Mouse (Mus musculus): Measurements from ENCODE around the gene Pus1.

Pus1 gene

DNA sequence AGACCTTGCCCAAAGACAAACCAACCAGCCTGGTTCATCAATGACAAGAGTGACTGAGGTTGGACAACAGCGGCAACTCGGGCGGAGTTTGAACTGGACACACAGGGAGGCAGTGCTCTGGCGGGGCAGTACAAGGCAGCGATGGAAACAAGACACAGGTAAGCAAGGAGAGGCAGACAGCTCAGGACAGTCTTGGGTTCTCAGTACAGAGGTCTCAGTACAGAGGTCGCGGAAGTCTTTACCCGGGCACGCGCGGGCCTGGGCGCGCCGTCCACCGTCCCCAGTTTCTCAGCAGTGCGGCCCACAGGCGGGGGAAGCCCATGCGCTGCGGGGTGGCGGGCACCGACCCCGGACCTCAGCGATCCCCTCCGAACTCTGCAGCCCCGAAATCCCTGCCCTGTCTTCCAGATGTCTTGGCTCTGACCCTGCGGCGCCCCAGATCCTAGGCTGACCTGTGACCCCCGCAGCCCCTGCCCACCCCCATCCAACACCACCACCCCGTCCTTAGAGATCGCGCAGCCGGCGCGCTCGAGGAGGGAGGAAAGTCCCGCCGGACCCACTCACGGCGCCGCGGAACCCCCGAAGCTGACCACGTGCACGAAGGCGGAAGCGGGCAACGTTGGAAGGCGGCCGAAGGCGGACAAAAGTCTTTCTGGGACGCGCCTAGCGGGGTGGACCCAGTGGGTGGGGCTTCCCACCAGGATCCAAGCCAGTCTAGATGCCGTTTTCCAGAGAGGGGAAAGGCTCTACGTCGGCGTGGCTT, at the start of gene Pus1:
Gene Pus1 (minus strand): TSS at position 662 of the 763 bp plus-strand sequence.
- peak; percentile 71 for DNase-seq (ENCODE audit: low read depth, low spot score)

DNA sequence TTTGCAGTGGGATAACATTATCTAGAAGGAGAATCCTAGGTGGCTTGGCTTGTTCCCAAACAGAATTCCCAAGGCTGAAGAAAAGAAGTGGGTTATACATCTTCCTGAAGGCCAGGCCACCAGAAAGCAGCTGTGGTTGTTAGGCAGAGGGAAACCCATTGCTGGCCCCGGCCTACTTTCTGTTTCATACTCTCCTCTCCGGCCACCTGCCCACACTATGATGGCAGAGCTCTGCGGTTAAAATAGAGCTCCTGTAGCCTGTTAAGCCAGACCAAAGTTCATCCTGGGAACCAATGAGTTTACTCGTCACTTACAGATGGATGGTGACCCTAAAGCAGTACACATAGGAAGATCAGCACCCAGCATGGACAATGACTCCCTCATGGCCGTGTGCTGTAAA, 47.1 kb upstream of the Pus1 start:
- no peak for DNase-seq (ENCODE audit: low read depth, low spot score)

DNA sequence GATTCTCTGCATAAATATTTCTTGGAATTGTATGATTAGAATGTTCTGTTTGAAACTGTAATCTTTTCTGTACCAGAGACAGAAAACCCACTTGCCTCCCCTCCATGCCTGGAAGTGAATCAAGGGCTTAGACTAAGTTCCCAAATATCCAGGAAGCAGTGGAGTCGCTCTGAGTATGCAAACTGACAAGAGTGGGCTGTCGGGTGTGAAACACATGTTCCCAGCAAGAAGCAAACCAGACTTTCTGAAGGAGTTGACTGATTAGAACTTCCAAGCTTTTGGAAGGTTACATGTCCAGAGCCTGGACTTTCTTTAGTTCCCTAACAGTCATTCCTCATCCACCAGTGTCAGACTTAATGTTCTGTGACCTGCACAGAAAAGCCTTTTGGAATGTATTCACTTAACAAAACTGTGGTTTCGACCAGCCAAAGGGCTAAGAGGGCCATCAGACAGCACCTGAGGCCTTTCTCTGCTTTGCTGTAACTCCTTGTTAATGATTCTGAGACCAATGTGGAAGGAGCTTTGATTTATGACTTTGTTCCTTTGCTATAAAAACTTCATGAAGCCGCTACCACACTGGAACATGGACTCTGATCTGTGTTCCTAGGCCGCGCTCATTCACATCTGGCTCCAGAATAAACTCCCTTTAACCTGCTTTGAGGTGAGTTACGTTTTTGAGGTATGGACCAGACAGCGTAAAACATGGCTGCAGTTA, 46.5 kb upstream of the Pus1 start:
- no peak for DNase-seq (ENCODE audit: low read depth, low spot score)

DNA sequence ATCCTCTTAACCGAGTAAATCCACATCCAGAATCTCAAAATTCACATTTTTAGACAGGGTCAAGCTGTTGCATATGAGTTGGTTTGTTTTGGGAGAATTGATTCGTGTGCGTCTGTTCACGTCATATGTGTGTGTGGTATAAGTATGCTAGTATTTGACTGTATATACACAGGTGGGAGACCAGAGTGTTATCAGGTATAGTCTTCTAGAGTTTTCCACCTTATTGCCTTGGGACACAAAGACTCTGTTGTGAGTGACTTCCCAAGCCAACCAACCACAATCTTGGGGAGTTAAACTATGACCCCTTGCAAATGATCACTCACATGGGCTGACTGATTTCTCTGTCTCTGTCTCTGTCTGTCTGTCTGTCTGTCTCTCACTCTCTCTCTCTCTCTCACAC, 44.0 kb upstream of the Pus1 start:
- DNase-seq (ENCODE audit: low read depth, low spot score) = no peak

DNA sequence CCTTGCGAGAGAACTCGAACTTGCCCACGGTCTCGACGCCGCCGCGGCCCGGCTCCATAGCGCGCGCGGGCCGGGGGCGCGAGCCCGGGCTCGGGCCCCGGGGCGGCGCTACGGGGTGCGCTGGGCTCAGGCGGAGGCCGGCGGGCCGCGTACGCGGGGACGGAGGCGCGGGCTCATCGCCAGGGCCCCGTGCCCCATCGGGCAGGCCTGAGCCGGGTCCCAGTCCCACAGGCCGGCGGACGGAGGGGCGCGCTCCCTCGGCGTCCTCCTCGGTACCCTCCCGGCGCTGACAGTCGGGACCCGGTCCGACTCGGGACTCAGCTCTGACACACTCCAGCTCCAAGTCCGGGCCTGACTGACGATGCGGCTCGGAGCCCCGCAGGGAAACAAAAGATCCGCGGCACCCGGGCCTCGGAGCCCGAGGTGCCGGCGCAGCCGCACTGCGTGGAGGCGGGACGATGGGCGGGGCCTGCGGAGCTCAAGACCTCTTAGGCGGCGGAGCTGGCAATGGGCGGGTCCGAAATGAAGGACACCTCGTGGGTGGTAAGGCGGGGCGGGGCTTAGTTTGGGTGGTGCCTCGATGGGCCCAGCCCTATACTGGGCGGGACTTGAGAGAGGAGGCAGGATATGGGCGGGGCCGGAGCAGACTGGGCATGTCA, 29.3 kb upstream of the Pus1 start, which contains the start of gene Ulk1:
Gene Ulk1 (minus strand): TSS at position 431 of the 659 bp plus-strand sequence.
- DNase-seq (ENCODE audit: low read depth, low spot score) = peak; percentile 95

DNA sequence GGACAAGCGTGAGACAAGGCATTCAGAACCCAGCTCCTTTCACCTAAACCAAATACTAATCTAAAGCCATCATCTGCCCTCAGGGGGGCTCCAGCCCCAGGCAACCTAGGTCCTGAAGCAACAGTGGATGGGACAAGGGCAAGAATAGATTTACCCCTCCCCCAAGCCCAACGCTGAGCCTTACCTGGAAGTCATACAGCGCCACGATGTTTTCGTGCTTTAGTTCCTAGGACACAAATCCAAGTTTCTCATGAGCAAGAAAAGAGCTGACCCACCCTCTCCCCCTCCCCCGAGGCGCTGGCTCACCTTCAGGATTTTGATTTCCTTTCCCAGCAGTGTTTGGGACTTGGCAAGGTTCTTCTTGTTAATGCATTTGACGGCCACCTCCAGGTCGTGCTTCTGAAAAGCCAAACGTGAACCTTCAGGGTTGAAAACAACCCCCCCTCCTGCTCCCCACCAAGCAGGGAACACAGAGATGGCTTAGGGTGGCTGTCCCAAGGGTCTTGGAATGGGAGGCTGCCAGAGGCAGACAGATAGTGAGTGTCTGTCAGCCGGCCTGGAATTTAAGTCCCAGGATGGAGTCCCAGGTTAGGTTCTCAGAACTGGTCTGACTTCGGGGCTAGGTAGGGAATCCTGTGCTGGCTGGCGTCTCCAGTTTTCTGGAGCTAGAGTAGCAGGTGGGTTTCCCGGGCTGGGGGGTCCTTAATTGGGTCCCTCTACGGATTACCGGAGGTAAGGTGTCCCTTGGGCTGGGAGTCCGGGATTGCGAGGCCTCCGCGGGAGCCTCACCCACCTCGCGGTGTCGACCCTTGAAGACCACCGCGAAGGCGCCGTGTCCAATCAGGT, 28.6 kb upstream of the Pus1 start:
- no peak for DNase-seq (ENCODE audit: low read depth, low spot score)

DNA sequence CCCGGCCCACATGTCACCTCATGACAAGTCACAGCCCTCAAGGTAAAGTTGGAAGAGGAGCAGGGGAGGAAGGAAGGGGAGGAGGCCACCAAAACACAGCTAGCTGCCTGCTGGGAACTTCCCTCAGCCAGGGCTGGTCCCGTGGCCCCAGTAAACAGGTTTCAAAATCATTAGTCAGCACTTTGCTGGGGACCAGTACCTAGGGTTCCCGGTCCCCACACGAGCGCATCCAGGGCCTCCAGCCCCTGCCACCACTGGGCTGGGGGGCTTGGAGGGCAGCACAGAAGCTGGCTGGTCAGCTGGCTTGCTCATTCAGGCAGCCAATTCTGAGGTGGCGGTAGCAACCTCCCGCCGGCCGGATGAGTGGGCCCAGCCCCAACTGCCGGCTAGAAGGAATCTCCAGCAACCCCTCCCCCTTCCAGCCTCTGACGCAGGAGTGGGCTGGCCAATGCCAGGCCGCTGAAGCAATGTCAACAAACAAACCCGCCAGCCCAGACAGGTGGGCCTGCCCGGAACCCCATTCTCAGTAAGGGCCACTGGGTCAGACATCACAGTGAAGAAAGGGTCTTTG, 27.7 kb upstream of the Pus1 start:
- peak; percentile 37 for DNase-seq (ENCODE audit: low read depth, low spot score)

DNA sequence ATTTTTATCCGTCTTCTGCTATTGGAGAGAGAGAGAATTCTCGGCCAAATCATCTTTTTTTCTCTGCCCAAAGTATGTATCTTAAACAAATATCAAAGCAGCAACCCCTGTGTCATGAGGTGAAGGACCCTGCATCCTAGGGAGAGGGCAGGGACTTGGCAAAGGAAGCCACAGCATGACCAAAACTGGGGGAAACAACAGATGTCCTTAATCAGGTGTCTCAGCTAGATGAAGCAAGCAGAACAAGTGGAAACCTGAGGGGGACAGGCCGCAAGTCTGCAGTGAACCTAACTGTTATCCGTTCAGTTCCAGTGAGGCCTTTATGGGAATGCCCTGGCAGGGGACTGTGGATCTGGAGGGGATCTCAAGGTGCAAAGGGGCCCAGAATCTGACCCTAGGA, 27.0 kb upstream of the Pus1 start:
- DNase-seq (ENCODE audit: low read depth, low spot score) = no peak

DNA sequence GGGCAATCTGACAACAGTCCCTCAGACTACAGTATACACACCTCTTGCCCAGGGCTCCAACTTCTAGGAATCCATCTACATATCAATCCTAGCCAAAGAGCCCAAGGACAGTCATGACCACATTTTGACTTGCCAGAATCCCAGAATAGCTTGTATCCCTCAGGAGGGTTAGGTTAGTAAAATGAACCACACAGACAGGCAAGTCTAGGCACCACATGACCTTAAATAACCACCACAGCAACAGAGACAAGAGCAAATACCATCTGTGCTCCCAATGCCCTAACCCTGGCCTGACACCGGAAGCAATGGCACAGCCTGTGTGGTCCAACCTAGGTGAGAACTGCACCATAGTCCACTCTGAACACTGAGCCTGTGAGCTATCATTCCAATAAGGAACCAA, 26.2 kb upstream of the Pus1 start:
- no peak for DNase-seq (ENCODE audit: low read depth, low spot score)

DNA sequence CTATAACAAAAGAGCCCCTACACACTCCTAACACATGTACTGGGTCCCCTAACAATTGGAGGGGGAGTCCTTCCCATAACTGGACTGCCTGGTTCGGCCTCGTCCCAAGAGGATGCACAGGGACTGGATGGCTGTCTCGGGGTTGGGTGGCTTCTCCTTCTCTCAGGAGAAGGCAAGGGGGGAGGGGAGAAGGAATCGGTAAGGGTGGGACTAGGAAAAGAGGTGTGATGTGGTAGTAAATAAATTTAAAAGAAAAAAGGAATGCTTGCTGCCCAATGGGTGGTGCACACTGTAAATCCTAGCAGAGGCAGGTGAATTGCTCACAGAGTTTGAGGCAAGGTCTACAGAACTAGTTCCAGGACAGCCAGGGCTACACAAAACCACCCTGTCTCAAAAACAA, 25.7 kb upstream of the Pus1 start:
- DNase-seq (ENCODE audit: low read depth, low spot score) = no peak

DNA sequence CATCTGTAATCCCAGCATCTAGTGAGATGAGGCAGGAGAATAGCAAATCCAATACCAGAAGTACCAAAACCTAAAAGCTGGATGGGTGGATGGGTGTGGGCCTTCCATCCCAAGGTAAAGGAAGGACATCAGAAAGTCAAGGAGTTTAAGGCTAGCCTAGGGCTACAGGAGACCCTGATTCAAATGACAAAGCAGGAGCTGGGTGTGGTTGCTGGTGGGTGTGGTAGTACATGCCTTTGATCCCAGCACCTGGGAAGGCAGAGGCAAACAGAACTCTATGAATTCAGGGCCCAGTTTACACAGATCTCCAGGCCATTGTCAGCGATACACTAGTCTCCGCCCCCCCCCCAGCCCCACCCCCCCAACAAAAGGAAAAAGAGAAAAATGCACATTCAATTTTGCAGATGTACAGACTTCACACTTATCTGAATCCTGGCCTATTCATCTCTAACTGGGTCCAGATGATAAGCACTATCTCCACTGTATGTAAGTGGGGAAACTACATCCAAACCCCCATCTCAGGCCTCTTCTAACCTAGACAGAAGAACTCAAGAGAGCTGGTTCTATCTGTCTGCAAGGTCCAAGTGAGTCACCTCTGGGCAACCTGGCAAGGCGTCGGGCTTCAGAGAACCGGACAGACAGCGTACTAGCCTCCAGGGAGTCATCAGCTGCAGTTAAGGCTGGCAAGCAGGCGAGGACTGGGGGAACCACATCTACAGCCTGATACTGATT, 23.7 kb upstream of the Pus1 start:
- DNase-seq (ENCODE audit: low read depth, low spot score) = no peak

DNA sequence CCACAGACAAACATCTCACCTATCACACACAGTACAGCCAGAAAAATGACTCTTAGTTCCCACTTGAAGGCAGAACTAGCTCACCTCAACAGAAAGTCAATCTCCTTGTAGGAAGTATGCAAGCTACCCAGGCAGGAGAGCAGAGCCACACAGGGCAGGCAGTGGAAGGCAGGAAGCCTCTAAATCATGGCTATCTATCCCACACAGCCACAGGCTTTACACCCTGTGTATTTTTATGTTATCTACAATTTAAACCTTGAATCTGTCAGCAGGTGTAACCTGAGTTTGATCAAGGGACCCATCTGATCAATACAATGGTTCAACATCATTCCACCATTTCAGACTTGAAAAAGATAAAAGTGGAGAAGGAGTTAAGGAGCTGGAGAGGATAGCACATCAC, 22.4 kb upstream of the Pus1 start:
- no peak for DNase-seq (ENCODE audit: low read depth, low spot score)

DNA sequence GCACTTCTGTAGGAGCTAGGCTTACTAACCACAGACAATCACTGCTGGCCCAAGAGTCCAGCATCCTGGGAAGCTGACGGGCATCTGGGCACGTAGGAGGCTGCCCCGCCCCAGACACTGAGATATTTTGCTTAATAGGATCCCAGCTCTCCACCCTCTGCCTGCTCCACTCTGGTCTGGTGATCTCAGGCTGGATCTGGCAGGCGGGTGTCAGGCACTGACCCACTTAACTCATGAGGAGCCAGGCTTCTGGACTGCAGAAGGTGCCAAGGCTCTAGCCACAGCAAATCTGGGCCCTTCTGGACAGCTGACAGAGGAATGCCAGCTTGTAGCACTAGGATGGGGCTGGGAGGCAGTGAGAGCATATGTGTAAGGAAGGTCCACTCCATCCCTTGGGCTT, 21.7 kb upstream of the Pus1 start:
- no peak for DNase-seq (ENCODE audit: low read depth, low spot score)

DNA sequence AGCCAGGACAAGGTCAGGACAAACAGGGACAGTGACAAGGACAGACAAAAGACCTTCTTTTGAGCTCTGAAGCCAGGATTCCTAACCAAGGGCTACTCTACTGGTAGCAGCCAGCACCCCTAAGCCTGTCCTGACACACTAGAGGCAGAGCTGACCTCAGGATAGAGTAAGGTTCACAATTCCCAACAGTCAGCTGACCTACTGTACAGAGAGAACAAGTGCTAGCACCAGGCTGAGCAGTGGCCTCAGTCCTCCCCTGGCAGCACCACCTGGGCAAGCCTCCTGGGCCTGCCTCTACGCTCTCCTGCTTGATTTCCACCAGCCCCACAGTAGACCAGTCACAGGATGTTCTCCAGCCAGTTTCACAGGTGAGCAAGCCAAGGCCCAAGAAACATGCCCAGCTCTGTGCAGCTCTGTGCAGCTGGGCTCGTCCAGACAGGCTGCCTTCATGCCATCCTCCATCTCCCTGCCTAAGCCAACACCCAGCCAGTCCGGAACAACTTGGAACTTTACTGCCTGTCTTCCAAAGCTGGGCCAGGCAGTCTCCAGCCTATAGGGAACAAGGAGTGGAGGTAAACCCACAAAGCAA, 20.7 kb upstream of the Pus1 start:
- no peak for DNase-seq (ENCODE audit: low read depth, low spot score)

DNA sequence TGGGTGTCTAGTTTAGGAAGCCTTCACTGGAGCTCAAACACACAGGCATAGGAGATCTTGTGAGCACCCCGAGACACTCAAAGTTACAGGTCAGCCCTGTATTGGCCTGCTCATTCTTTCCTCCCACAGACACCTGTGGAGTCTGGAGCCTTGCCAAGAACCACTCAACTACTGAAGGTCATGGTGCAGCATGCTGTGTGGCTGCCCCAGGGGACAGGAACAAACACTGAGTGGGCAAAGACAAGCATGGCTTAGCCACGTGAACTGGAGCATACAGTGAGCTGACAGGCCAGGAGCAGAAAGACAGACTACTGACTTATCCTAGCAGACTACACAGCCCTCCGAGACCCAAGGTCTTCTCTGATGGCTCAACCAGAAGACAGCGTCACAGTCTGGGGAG, 17.2 kb upstream of the Pus1 start:
- no peak for DNase-seq (ENCODE audit: low read depth, low spot score)

DNA sequence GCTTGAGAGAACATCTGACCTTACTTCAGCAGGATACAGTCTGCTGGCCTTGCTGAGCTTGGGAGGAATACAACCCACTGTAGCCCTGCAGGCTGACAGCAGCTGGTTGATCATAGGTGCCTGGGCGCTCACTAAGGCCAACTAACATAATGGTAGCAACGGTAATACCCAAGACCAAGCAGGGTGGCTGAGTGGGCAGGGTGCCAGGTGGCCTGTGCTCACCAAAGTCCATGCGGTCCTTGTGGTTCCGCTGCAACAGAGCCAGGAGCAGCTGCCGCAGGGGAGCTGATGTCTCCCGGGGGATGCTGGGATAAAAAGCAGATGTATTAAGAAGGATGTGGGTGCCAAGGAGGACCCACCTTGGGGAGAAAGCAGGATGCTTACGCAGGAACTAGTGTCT, 13.9 kb upstream of the Pus1 start:
- no peak for DNase-seq (ENCODE audit: low read depth, low spot score)

DNA sequence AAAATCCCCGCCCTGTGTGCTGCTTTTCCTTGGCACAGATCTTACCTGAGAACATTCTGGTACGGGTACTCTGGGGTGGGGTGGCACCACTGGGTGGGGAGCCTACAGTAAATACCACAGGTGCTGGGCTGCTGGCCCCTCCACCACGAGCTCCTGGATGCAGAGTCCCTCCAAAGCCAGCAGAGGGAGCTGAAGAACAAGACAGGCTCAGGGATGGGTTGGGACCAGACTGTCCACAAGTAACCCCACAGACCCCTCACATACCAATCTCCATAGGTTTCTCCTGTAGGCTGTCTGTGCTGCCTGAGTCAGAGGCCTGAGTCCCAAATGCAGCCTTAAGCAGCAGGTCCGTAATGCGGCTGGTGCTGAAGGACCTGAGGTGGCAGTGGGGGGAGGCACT, 8.2 kb upstream of the Pus1 start:
- DNase-seq (ENCODE audit: low read depth, low spot score) = no peak

DNA sequence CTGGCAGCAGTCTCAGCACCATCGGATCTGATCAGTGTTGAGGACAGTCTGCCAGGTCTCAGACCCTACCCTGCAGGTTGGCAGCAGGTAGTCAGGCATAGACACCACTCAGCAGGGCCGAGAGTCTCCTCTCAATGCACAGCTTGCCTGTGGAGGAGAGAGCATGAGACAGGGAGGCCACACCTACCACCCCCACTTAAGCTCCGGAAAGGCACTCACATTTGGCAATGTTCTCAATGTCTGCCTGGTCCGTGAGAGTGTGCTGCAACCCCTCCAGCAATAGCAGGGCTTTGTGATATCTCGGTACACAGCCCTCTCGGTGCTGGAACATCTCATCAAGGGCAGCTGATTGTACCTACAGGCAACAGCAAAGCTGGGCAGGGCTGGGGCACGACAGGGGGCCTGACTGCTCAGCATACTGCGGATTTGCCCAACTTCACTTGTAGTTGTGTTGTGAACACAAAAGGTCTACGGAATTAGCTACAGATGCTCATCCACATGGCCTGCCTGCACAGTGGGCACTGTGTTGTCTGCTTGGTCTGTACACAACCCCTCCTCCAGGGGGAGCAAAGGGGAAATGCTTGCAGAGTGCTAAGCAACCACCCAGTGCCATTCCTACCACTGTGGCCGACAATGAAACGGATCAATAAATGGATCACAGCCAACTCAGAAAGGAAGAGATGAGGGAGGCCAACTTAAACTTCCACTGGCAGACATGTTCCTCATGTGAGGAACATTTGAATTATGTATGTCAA, 5.8 kb upstream of the Pus1 start:
- DNase-seq (ENCODE audit: low read depth, low spot score) = no peak

DNA sequence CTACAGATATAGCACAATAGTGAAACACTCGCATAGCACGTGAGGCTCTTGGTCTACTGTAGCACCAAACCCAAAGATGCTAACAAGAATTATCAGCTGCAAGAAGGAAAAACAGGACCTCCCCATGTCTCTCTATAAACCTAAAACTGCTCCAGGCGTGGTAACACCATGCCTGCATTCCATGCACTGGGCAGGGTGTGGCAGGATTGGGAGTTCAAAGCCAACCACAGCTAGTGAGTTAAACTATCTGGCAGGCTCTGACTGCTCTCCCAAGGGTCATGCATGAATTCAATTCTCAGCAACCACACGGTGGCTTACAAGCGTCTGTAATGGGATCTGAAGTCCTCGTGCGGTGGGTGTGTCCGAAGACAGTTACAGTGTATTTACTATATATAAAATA, 2.7 kb upstream of the Pus1 start:
- no peak for DNase-seq (ENCODE audit: low read depth, low spot score)
